Mouse (Mus musculus) neural tube, embryonic 11.5 days (tissue): ENCODE data around the gene Tet3. TPM values are rescaled to one million over a fixed set of nuclear protein-coding genes. Genes with fewer than 3 reads are reported as not detected.

Source experiments
- ATAC-seq: fragments of 200-750 bp; cut with Nextera tagmentation; 2 replicates; pipeline ENCODE4 v1.8.0; 2017; ENCODE audit warnings: moderate number of reproducible peaks, mild to moderate bottlenecking, moderate TSS enrichment, moderate library complexity; ENCODE audit not compliant: insufficient read depth, low FRiP score, low TSS enrichment
- DNase-seq: peaks from one replicate; pipeline ENCODE4 v3.0.0-alpha.2; 2015; ENCODE audit warnings: low spot score
- H3K27ac ChIP-seq: fragments of 300-500 bp; sonication (generic); 2 replicates; pipeline ENCODE4 v1.5.1; 2014; ENCODE audit warnings: low read depth, mild to moderate bottlenecking, low read length
- H3K27me3 ChIP-seq: fragments of 300-500 bp; sonication (generic); 2 replicates; pipeline ENCODE4 v1.6.1; 2014; ENCODE audit warnings: mild to moderate bottlenecking, low read length, mixed read lengths; ENCODE audit not compliant: control insufficient read depth, insufficient read depth
- H3K36me3 ChIP-seq: fragments of 300-500 bp; sonication (generic); 2 replicates; pipeline ENCODE4 v1.6.1; 2014; ENCODE audit warnings: mild to moderate bottlenecking, low read length, moderate library complexity, mixed read lengths; ENCODE audit not compliant: control insufficient read depth, insufficient read depth
- H3K4me1 ChIP-seq: fragments of 300-500 bp; sonication (generic); 2 replicates; pipeline ENCODE4 v1.6.1; 2014; ENCODE audit warnings: low read length, mixed read lengths; ENCODE audit not compliant: control insufficient read depth, insufficient read depth
- H3K4me2 ChIP-seq: fragments of 300-500 bp; sonication (generic); 2 replicates; pipeline ENCODE4 v1.6.1; 2014; ENCODE audit warnings: low read depth, mild to moderate bottlenecking, moderate library complexity
- H3K4me3 ChIP-seq: fragments of 300-500 bp; sonication (generic); 2 replicates; pipeline ENCODE4 v1.5.1; 2014; ENCODE audit warnings: low read depth, low read length
- H3K9ac ChIP-seq: fragments of 300-500 bp; sonication (generic); 2 replicates; pipeline ENCODE4 v1.6.1; 2014; ENCODE audit warnings: mild to moderate bottlenecking, low read length
- H3K9me3 ChIP-seq: fragments of 300-500 bp; sonication (generic); 2 replicates; pipeline ENCODE4 v1.6.1; 2016; ENCODE audit warnings: low read length; ENCODE audit not compliant: control insufficient read depth
- WGBS: fragments of 180-500 bp; shearing (Covaris S2); extraction: QIAGEN DNeasy Blood & Tissue Kit; methylation state at CpG from one replicate; pipeline ENCODE4 v1.1.7; 2014; 5-methylcytosine and 5-hydroxymethylcytosine counted together
- microRNA-seq: library from miRNA; unstranded; fragments of <30 nt; microRNA quantifications from one replicate; pipeline ENCODE4, GENCODE M21; 2016
- polyA plus RNA-seq: library from polyadenylated mRNA; unstranded; fragments of >200 nt; fragmentation: Nextera tagmentation; extraction: Ambion mirVana; gene quantifications from 2 replicates; pipeline ENCODE4 v1.2.1, GENCODE M21; 2014

The Tet3 gene
- polyA plus RNA-seq, 1 experiment from 2014 or later, result 47.3 TPM

DNA sequence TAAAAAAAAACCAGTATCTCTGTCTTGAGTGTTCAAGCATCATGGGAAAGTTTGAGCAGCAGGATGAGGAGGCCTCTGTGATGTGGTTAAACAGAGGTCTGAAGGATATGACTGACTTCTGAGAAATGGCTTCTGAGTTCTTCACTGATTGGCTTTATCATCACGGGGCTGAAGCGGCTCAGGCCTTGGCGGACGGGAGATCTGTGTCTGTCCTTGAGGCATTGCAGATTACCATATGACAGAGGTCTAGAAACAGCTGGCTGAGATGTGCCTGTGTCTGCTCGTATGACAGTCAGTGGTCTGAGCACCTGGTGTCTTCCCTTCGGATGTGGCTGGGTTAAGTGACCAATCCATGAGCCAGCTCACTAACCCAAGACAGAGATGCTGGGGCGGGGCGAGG, 146.4 kb downstream of the Tet3 start:
- 0 out of 2 replicates have a peak, but pooled peaks cover 6% of the 10 kb centered on the region for H3K4me1 ChIP-seq
- no peak overlapping the region for H3K4me2 ChIP-seq
- no peaks in the 10 kb centered on the region for H3K9me3 ChIP-seq
- H3K27ac ChIP-seq, result no peak overlapping the region
- H3K4me3 ChIP-seq, result no peak overlapping the region
- H3K36me3 ChIP-seq, result peaks cover 20% of the 10 kb centered on the region
- 91% methylated on average over 8 of the region's 8 CpGs for WGBS
- no peak overlapping the region for H3K9ac ChIP-seq
- DNase-seq (no peak), ATAC-seq (no peak)
- H3K27me3 ChIP-seq, result no peaks in the 10 kb centered on the region

Small RNA genes lying within 50 kb of the gene (microRNA-seq; reads per million reads assigned to microRNA genes)
- not detected for gene Mir6374

Other genes with a start within 250 kb of the Tet3 start
- 0.28 and 0.77 TPM in 2 replicates for gene Slc4a5, start 239.3 kb downstream of the Tet3 start, polyA plus RNA-seq
- 43.1 and 45.7 TPM in 2 replicates for gene Mthfd2, start 133.2 kb downstream of the Tet3 start, polyA plus RNA-seq
- gene Mob1a, start 133.1 kb downstream of the Tet3 start, polyA plus RNA-seq, result 69.5 and 72.3 TPM in 2 replicates
- 106 and 115 TPM in 2 replicates for gene Bola3, start 109.9 kb downstream of the Tet3 start, polyA plus RNA-seq
- 56.3 and 63.0 TPM in 2 replicates for gene Dguok, start 47.9 kb upstream of the Tet3 start, polyA plus RNA-seq
- 0.66 and 1.8 TPM in 2 replicates for gene Actg2, start 77.2 kb upstream of the Tet3 start, polyA plus RNA-seq
- gene Stambp, start 113.6 kb upstream of the Tet3 start, polyA plus RNA-seq, result 24.7 and 27.9 TPM in 2 replicates
- gene Clec4f, start 197.1 kb upstream of the Tet3 start, polyA plus RNA-seq, result not detected in 2 replicates
- not detected in 2 replicates for gene Cd207, start 218.8 kb upstream of the Tet3 start, polyA plus RNA-seq